Mouse (Mus musculus): Measurements from ENCODE around the gene Pcdh9. TPM values are rescaled to one million over a fixed set of nuclear protein-coding genes. Genes with fewer than 3 reads are reported as not detected.

The Pcdh9 gene
- polyA plus RNA-seq, 1 experiment from 2014 or later, result 50.9 TPM

GRCm38 (mm10) chr14:93374181-93374580 is 516.3 kb downstream of the Pcdh9 start:
- no peak overlapping the region for H3K9ac ChIP-seq (ENCODE audit: low read depth, low read length)
- ATAC-seq (ENCODE audit: low FRiP score), result no peak
- no peak for DNase-seq (ENCODE audit: low spot score)
- no peaks in the 10 kb centered on the region for H3K36me3 ChIP-seq (ENCODE audit: control insufficient read depth, insufficient read depth, low read length)
- no peaks in the 10 kb centered on the region for H3K4me1 ChIP-seq (replicated peaks; ENCODE audit: control insufficient read depth, insufficient read depth, low read length)
- no peak overlapping the region for H3K4me2 ChIP-seq (replicated peaks; ENCODE audit: low read depth, low read length)
- H3K9me3 ChIP-seq (ENCODE audit: control insufficient read depth, low read length), result no peaks in the 10 kb centered on the region
- 64% methylated on average over 4 of the region's 4 CpGs for WGBS
- H3K27me3 ChIP-seq (ENCODE audit: control insufficient read depth, insufficient read depth, low read length), result no peaks in the 10 kb centered on the region
- no peak overlapping the region for H3K4me3 ChIP-seq (ENCODE audit: low read depth, low read length)
- H3K27ac ChIP-seq (ENCODE audit: low read depth, low read length), result no peak overlapping the region

DNA sequence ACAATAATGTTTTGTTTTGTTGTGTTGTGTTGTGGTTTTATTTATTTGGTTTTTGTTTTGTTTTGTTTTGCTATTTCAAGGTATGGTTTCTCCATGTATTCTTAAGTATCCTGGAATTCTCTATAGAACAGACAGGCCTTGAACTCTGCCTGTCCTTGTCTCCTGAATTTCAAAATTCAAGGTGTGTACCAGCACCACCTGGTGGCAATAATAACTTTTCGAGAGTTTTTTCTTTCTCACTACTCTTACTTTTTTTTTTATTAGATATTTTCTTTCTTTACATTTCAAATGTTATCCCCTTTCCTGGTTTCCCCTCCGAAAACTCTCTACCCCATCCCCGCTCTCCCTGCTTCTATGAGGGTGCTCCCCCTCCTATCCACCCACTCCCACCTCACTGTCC is 536.3 kb downstream of the Pcdh9 start:
- no peaks in the 10 kb centered on the region for H3K36me3 ChIP-seq (ENCODE audit: control insufficient read depth, insufficient read depth, low read length)
- H3K9ac ChIP-seq (ENCODE audit: low read depth, low read length), result no peak overlapping the region
- no peak for DNase-seq (ENCODE audit: low spot score)
- WGBS, result 80% methylated on average over 3 of the region's 3 CpGs
- no peak overlapping the region for H3K27ac ChIP-seq (ENCODE audit: low read depth, low read length)
- ATAC-seq (ENCODE audit: low FRiP score), result no peak
- no peaks in the 10 kb centered on the region for H3K27me3 ChIP-seq (ENCODE audit: control insufficient read depth, insufficient read depth, low read length)
- no peaks in the 10 kb centered on the region for H3K9me3 ChIP-seq (ENCODE audit: control insufficient read depth, low read length)
- H3K4me3 ChIP-seq (ENCODE audit: low read depth, low read length), result no peak overlapping the region
- no peaks in the 10 kb centered on the region for H3K4me1 ChIP-seq (replicated peaks; ENCODE audit: control insufficient read depth, insufficient read depth, low read length)
- H3K4me2 ChIP-seq (replicated peaks; ENCODE audit: low read depth, low read length), result no peak overlapping the region

GRCm38 (mm10) chr14:93350906-93351305 is 539.6 kb downstream of the Pcdh9 start:
- no peak overlapping the region for H3K4me3 ChIP-seq (ENCODE audit: low read depth, low read length)
- no peak overlapping the region for H3K9ac ChIP-seq (ENCODE audit: low read depth, low read length)
- no peaks in the 10 kb centered on the region for H3K9me3 ChIP-seq (ENCODE audit: control insufficient read depth, low read length)
- 53% methylated on average over 6 of the region's 6 CpGs for WGBS
- no peaks in the 10 kb centered on the region for H3K36me3 ChIP-seq (ENCODE audit: control insufficient read depth, insufficient read depth, low read length)
- no peaks in the 10 kb centered on the region for H3K27me3 ChIP-seq (ENCODE audit: control insufficient read depth, insufficient read depth, low read length)
- no peak for ATAC-seq (ENCODE audit: low FRiP score)
- H3K4me1 ChIP-seq (replicated peaks; ENCODE audit: control insufficient read depth, insufficient read depth, low read length), result no peaks in the 10 kb centered on the region
- no peak overlapping the region for H3K27ac ChIP-seq (ENCODE audit: low read depth, low read length)
- DNase-seq (ENCODE audit: low spot score), result peak; percentile 15
- no peak overlapping the region for H3K4me2 ChIP-seq (replicated peaks; ENCODE audit: low read depth, low read length)

GRCm38 (mm10) chr14:93349166-93349565 is 541.3 kb downstream of the Pcdh9 start:
- Histone ChIP-seq H3K9me3 (ENCODE audit: control insufficient read depth, low read length) (no peaks in the 10 kb centered on the region), H3K4me3 (ENCODE audit: low read depth, low read length) (no peak overlapping the region), H3K36me3 (ENCODE audit: control insufficient read depth, insufficient read depth, low read length) (no peaks in the 10 kb centered on the region), H3K27me3 (ENCODE audit: control insufficient read depth, insufficient read depth, low read length) (no peaks in the 10 kb centered on the region), H3K9ac (ENCODE audit: low read depth, low read length) (no peak overlapping the region), H3K4me2 (replicated peaks; ENCODE audit: low read depth, low read length) (no peak overlapping the region), H3K27ac (ENCODE audit: low read depth, low read length) (no peak overlapping the region), H3K4me1 (replicated peaks; ENCODE audit: control insufficient read depth, insufficient read depth, low read length) (no peaks in the 10 kb centered on the region)
- ATAC-seq (ENCODE audit: low FRiP score) (no peak), DNase-seq (ENCODE audit: low spot score) (no peak)
- 52% methylated on average over 7 of the region's 7 CpGs for WGBS

- ATAC-seq (ENCODE audit: low FRiP score), result no peak
- no peak for DNase-seq (ENCODE audit: low spot score)
- H3K36me3 ChIP-seq (ENCODE audit: control insufficient read depth, insufficient read depth, low read length), result no peaks in the 10 kb centered on the region
- no peak overlapping the region for H3K27ac ChIP-seq (ENCODE audit: low read depth, low read length)
- H3K4me3 ChIP-seq (ENCODE audit: low read depth, low read length), result no peak overlapping the region
- no peak overlapping the region for H3K4me2 ChIP-seq (replicated peaks; ENCODE audit: low read depth, low read length)
- no peaks in the 10 kb centered on the region for H3K9me3 ChIP-seq (ENCODE audit: control insufficient read depth, low read length)
- H3K9ac ChIP-seq (ENCODE audit: low read depth, low read length), result no peak overlapping the region
- no peaks in the 10 kb centered on the region for H3K4me1 ChIP-seq (replicated peaks; ENCODE audit: control insufficient read depth, insufficient read depth, low read length)
- WGBS, result 45% methylated on average over 2 of the region's 2 CpGs
- no peaks in the 10 kb centered on the region for H3K27me3 ChIP-seq (ENCODE audit: control insufficient read depth, insufficient read depth, low read length)
Observed at GRCm38 (mm10) chr14:93347031-93347430, 543.4 kb downstream of the Pcdh9 start.

DNA sequence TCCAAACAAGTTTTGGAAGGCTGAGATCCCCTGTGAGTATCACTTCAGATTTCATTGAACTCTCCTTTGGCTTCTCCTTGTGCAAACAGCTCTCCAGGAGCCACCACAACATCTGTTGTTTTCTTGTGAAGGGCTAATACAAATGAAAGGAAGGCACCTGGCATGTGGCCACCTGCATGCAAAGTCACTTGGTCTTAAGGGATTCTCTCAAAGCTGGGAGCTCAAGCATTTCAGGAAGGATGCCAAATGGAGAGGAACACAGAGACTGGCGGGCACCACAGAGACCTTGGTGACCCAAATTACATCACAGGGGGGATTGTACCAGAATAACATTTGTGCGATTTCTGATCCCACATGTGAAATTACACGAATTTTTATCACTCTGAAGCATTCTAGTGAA is 547.7 kb downstream of the Pcdh9 start:
- no peak for DNase-seq (ENCODE audit: low spot score)
- 59% methylated on average over 3 of the region's 3 CpGs for WGBS

DNA sequence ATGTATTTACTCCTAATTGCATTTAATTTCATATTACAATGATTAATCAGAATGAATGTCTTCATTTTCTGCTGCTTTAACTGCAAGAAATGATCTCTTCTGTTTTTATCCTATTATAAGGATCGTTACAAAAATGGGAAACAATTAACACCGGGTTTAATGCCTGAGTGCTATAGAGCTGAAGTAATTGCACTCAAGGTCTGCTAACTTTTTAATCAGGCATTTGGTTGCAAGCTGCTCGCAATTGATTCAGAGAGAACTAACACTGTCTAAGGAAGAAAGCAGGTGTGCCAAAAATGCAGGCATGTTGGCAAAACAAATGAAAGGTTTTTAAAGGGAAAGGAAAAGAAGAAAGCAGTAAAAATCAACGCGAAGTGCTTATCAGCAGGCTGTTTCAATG is 549.1 kb downstream of the Pcdh9 start:
- no peak overlapping the region for H3K4me2 ChIP-seq (replicated peaks; ENCODE audit: low read depth, low read length)
- H3K27ac ChIP-seq (ENCODE audit: low read depth, low read length), result no peak overlapping the region
- DNase-seq (ENCODE audit: low spot score), result no peak
- H3K9me3 ChIP-seq (ENCODE audit: control insufficient read depth, low read length), result no peaks in the 10 kb centered on the region
- no peak overlapping the region for H3K9ac ChIP-seq (ENCODE audit: low read depth, low read length)
- H3K4me3 ChIP-seq (ENCODE audit: low read depth, low read length), result no peak overlapping the region
- WGBS, result 63% methylated on average over 5 of the region's 5 CpGs
- H3K36me3 ChIP-seq (ENCODE audit: control insufficient read depth, insufficient read depth, low read length), result no peaks in the 10 kb centered on the region
- H3K27me3 ChIP-seq (ENCODE audit: control insufficient read depth, insufficient read depth, low read length), result no peaks in the 10 kb centered on the region
- H3K4me1 ChIP-seq (replicated peaks; ENCODE audit: control insufficient read depth, insufficient read depth, low read length), result no peaks in the 10 kb centered on the region
- ATAC-seq (ENCODE audit: low FRiP score), result no peak

More for the DNA sequence above, 547.7 kb downstream of the Pcdh9 start:
- Histone ChIP-seq H3K36me3 (ENCODE audit: control insufficient read depth, insufficient read depth, low read length) (no peaks in the 10 kb centered on the region), H3K9ac (ENCODE audit: low read depth, low read length) (no peak overlapping the region), H3K4me1 (replicated peaks; ENCODE audit: control insufficient read depth, insufficient read depth, low read length) (no peaks in the 10 kb centered on the region), H3K4me3 (ENCODE audit: low read depth, low read length) (no peak overlapping the region), H3K27ac (ENCODE audit: low read depth, low read length) (no peak overlapping the region), H3K4me2 (replicated peaks; ENCODE audit: low read depth, low read length) (no peak overlapping the region), H3K27me3 (ENCODE audit: control insufficient read depth, insufficient read depth, low read length) (no peaks in the 10 kb centered on the region), H3K9me3 (ENCODE audit: control insufficient read depth, low read length) (no peaks in the 10 kb centered on the region)
- ATAC-seq (ENCODE audit: low FRiP score), result no peak

DNA sequence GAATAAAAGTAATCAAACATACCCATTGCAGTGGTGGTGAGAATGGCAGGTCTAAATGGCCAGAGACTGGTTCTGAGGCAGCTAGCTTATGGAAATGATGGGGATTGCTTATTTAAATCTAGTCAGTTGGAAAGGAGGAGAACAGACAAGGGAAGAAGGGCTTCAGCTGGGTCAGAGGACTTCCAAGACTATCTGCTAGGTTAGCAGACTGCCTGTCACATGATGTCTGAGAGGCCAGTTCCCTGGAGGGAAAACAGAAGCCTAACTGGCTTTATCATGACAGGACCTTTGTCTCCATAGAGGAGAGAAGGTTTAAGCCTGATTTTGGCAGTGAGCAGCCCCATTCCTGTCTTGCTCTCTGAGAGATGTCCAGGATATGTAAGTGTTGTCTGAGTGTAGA is 561.2 kb downstream of the Pcdh9 start:
- Histone ChIP-seq H3K4me2 (replicated peaks; ENCODE audit: low read depth, low read length) (no peak overlapping the region), H3K9ac (ENCODE audit: low read depth, low read length) (no peak overlapping the region), H3K27ac (ENCODE audit: low read depth, low read length) (no peak overlapping the region), H3K9me3 (ENCODE audit: control insufficient read depth, low read length) (no peaks in the 10 kb centered on the region), H3K27me3 (ENCODE audit: control insufficient read depth, insufficient read depth, low read length) (no peaks in the 10 kb centered on the region), H3K36me3 (ENCODE audit: control insufficient read depth, insufficient read depth, low read length) (no peaks in the 10 kb centered on the region), H3K4me1 (replicated peaks; ENCODE audit: control insufficient read depth, insufficient read depth, low read length) (no peaks in the 10 kb centered on the region), H3K4me3 (ENCODE audit: low read depth, low read length) (no peak overlapping the region)
- DNase-seq (ENCODE audit: low spot score), result peak; percentile 18
- ATAC-seq (ENCODE audit: low FRiP score), result peak; percentile 53; the same call in 1 of the 2 replicates

- Histone ChIP-seq H3K27me3 (ENCODE audit: control insufficient read depth, insufficient read depth, low read length) (no peaks in the 10 kb centered on the region), H3K36me3 (ENCODE audit: control insufficient read depth, insufficient read depth, low read length) (no peaks in the 10 kb centered on the region), H3K9me3 (ENCODE audit: control insufficient read depth, low read length) (no peaks in the 10 kb centered on the region), H3K4me2 (replicated peaks; ENCODE audit: low read depth, low read length) (no peak overlapping the region), H3K27ac (ENCODE audit: low read depth, low read length) (no peak overlapping the region), H3K9ac (ENCODE audit: low read depth, low read length) (no peak overlapping the region), H3K4me3 (ENCODE audit: low read depth, low read length) (no peak overlapping the region), H3K4me1 (replicated peaks; ENCODE audit: control insufficient read depth, insufficient read depth, low read length) (no peaks in the 10 kb centered on the region)
- no peak for DNase-seq (ENCODE audit: low spot score)
- ATAC-seq (ENCODE audit: low FRiP score), result no peak
Observed at GRCm38 (mm10) chr14:93317393-93317792, 573.1 kb downstream of the Pcdh9 start.

Data from hindbrain, embryonic 11.5 days (tissue).